Mouse (Mus musculus): ENCODE measurements around the gene Smim12. TPM values are rescaled to one million over a fixed set of nuclear protein-coding genes. Genes with fewer than 3 reads are reported as not detected.
A peak's percentile ranks its signal among the peaks of the same experiment; 100 is the strongest.

The Smim12 gene
- polyA plus RNA-seq, 1 experiment from 2014 or later: 55.6 TPM

GRCm38 (mm10) chr4:127236631-127237030 is 7.0 kb upstream of the Smim12 start:
- peak overlapping the region; percentile 92 for H3K4me2 ChIP-seq
- 2% methylated on average over 14 of the region's 14 CpGs for WGBS
- peaks cover 49% of the 10 kb centered on the region for H3K4me1 ChIP-seq (replicated peaks)
- ATAC-seq (ENCODE audit: low FRiP score): 0 out of 2 replicates have a peak, but pooled peaks have one; percentile 7
- H3K9ac ChIP-seq: peak overlapping the region; percentile 86
- peak overlapping the region; percentile 89 for H3K27ac ChIP-seq
- peak overlapping the region; percentile 53 for H3K4me3 ChIP-seq
- H3K9me3 ChIP-seq: no peaks in the 10 kb centered on the region
- H3K36me3 ChIP-seq: peaks cover 4% of the 10 kb centered on the region; the same call in 1 of the 2 replicates
- peaks cover 18% of the 10 kb centered on the region for H3K27me3 ChIP-seq

GRCm38 (mm10) chr4:127237271-127237670 is 6.3 kb upstream of the Smim12 start:
- Histone ChIP-seq H3K36me3 (peaks cover 4% of the 10 kb centered on the region; the same call in 1 of the 2 replicates), H3K9ac (no peak overlapping the region), H3K4me3 (no peak overlapping the region), H3K27me3 (peaks cover 18% of the 10 kb centered on the region), H3K9me3 (no peaks in the 10 kb centered on the region), H3K4me1 (replicated peaks) (peaks cover 42% of the 10 kb centered on the region), H3K27ac (no peak overlapping the region), H3K4me2 (no peak overlapping the region)
- no peak for ATAC-seq (ENCODE audit: low FRiP score)
- 51% methylated on average over 10 of the region's 10 CpGs for WGBS

- no peak for ATAC-seq (ENCODE audit: low FRiP score)
- H3K4me2 ChIP-seq: no peak overlapping the region
- H3K4me3 ChIP-seq: no peak overlapping the region
- no peaks in the 10 kb centered on the region for H3K9me3 ChIP-seq
- 65% methylated on average over 6 of the region's 6 CpGs for WGBS
- H3K27ac ChIP-seq: no peak overlapping the region
- peaks cover 9% of the 10 kb centered on the region; the same call in 1 of the 2 replicates for H3K27me3 ChIP-seq
- H3K4me1 ChIP-seq (replicated peaks): peaks cover 18% of the 10 kb centered on the region
- H3K9ac ChIP-seq: no peak overlapping the region
- peaks cover 12% of the 10 kb centered on the region for H3K36me3 ChIP-seq
Observed at GRCm38 (mm10) chr4:127242696-127243095, 888 bp upstream of the Smim12 start.

- Histone ChIP-seq H3K4me1 (replicated peaks) (peaks cover 18% of the 10 kb centered on the region), H3K9me3 (no peaks in the 10 kb centered on the region), H3K4me3 (peak overlapping the region; percentile 98), H3K27me3 (peaks cover 7% of the 10 kb centered on the region; the same call in 1 of the 2 replicates), H3K4me2 (peak overlapping the region; percentile 97), H3K27ac (0 out of 2 replicates have a peak overlapping the region, but pooled peaks have one; percentile 52), H3K9ac (peak overlapping the region; percentile 96), H3K36me3 (peaks cover 19% of the 10 kb centered on the region)
- no peak; the same call in 1 of the 2 replicates for ATAC-seq (ENCODE audit: low FRiP score)
- WGBS: under 1% methylated on average over 26 of the region's 26 CpGs
Observed at GRCm38 (mm10) chr4:127243953-127244352, 369 bp downstream of the Smim12 start.

- H3K4me3 ChIP-seq: no peak overlapping the region
- no peaks in the 10 kb centered on the region for H3K9me3 ChIP-seq
- H3K27me3 ChIP-seq: no peaks in the 10 kb centered on the region
- H3K36me3 ChIP-seq: peaks cover 19% of the 10 kb centered on the region
- ATAC-seq (ENCODE audit: low FRiP score): peak; percentile 89
- WGBS: 3% methylated on average over 5 of the region's 5 CpGs
- peaks cover 17% of the 10 kb centered on the region for H3K4me1 ChIP-seq (replicated peaks)
- H3K4me2 ChIP-seq: no peak overlapping the region
- no peak overlapping the region for H3K9ac ChIP-seq
- no peak overlapping the region for H3K27ac ChIP-seq
Observed at GRCm38 (mm10) chr4:127249701-127250349, 6.2 kb downstream of the Smim12 start.

GRCm38 (mm10) chr4:127251963-127252585 is 8.5 kb downstream of the Smim12 start:
- H3K4me3 ChIP-seq: no peak overlapping the region
- H3K4me1 ChIP-seq (replicated peaks): peaks cover 8% of the 10 kb centered on the region; the same call in 1 of the 2 replicates
- peaks cover 13% of the 10 kb centered on the region for H3K36me3 ChIP-seq
- H3K27me3 ChIP-seq: no peaks in the 10 kb centered on the region
- peak overlapping the region; percentile 8; the same call in 1 of the 2 replicates for H3K27ac ChIP-seq
- H3K9ac ChIP-seq: 0 out of 2 replicates have a peak overlapping the region, but pooled peaks have one; percentile 26
- no peak for ATAC-seq (ENCODE audit: low FRiP score)
- H3K4me2 ChIP-seq: no peak overlapping the region
- no peaks in the 10 kb centered on the region for H3K9me3 ChIP-seq
- WGBS: 56% methylated on average over 22 of the region's 22 CpGs

- 47% methylated on average over 5 of the region's 5 CpGs for WGBS
- Histone ChIP-seq H3K9me3 (no peaks in the 10 kb centered on the region), H3K4me3 (no peak overlapping the region), H3K27ac (no peak overlapping the region), H3K4me1 (replicated peaks) (peaks cover 6% of the 10 kb centered on the region; the same call in 1 of the 2 replicates), H3K4me2 (no peak overlapping the region), H3K27me3 (no peaks in the 10 kb centered on the region), H3K9ac (no peak overlapping the region), H3K36me3 (no peaks in the 10 kb centered on the region)
- no peak for ATAC-seq (ENCODE audit: low FRiP score)
Observed at GRCm38 (mm10) chr4:127256739-127257138, 13.2 kb downstream of the Smim12 start.

GRCm38 (mm10) chr4:127258186-127258897 is 14.8 kb downstream of the Smim12 start:
- Histone ChIP-seq H3K27ac (no peak overlapping the region), H3K27me3 (no peaks in the 10 kb centered on the region), H3K9me3 (no peaks in the 10 kb centered on the region), H3K36me3 (no peaks in the 10 kb centered on the region), H3K4me1 (replicated peaks) (no peaks in the 10 kb centered on the region), H3K4me3 (no peak overlapping the region), H3K4me2 (no peak overlapping the region), H3K9ac (no peak overlapping the region)
- 64% methylated on average over 12 of the region's 12 CpGs for WGBS
- ATAC-seq (ENCODE audit: low FRiP score): no peak

GRCm38 (mm10) chr4:127261601-127262000 is 18.0 kb downstream of the Smim12 start:
- no peak for ATAC-seq (ENCODE audit: low FRiP score)
- Histone ChIP-seq H3K9me3 (no peaks in the 10 kb centered on the region), H3K4me3 (no peak overlapping the region), H3K27ac (no peak overlapping the region), H3K27me3 (no peaks in the 10 kb centered on the region), H3K9ac (no peak overlapping the region), H3K36me3 (no peaks in the 10 kb centered on the region), H3K4me2 (no peak overlapping the region), H3K4me1 (replicated peaks) (0 out of 2 replicates have a peak, but pooled peaks cover 6% of the 10 kb centered on the region)
- 92% methylated on average over 14 of the region's 14 CpGs for WGBS

- Histone ChIP-seq H3K9me3 (no peaks in the 10 kb centered on the region), H3K4me3 (no peak overlapping the region), H3K4me1 (replicated peaks) (0 out of 2 replicates have a peak, but pooled peaks cover 6% of the 10 kb centered on the region), H3K27ac (no peak overlapping the region), H3K27me3 (no peaks in the 10 kb centered on the region), H3K9ac (no peak overlapping the region), H3K36me3 (no peaks in the 10 kb centered on the region), H3K4me2 (no peak overlapping the region)
- 60% methylated on average over 19 of the region's 19 CpGs for WGBS
- no peak for ATAC-seq (ENCODE audit: low FRiP score)
Observed at GRCm38 (mm10) chr4:127263438-127264182, 20.0 kb downstream of the Smim12 start.

- 32% methylated on average over 5 of the region's 5 CpGs for WGBS
- H3K27me3 ChIP-seq: no peaks in the 10 kb centered on the region
Observed at GRCm38 (mm10) chr4:127264183-127264554, 20.6 kb downstream of the Smim12 start.

More at GRCm38 (mm10) chr4:127264183-127264554, 20.6 kb downstream of the Smim12 start:
- Histone ChIP-seq H3K27ac (no peak overlapping the region), H3K4me3 (no peak overlapping the region), H3K4me2 (no peak overlapping the region), H3K9me3 (no peaks in the 10 kb centered on the region), H3K9ac (no peak overlapping the region), H3K4me1 (replicated peaks) (0 out of 2 replicates have a peak, but pooled peaks cover 6% of the 10 kb centered on the region), H3K36me3 (no peaks in the 10 kb centered on the region)
- no peak for ATAC-seq (ENCODE audit: low FRiP score)
